Mouse (Mus musculus) liver, embryonic 13.5 days (tissue): ENCODE results near the gene Pter. TPM values are rescaled to one million over a fixed set of nuclear protein-coding genes. Genes with fewer than 3 reads are reported as not detected.

Source experiments
- polyA plus RNA-seq: library from polyadenylated mRNA; unstranded; fragments of >200 nt; fragmentation: Nextera tagmentation; extraction: Ambion mirVana; gene quantifications from 2 replicates; pipeline ENCODE4 v1.2.1, GENCODE M21; 2015

The Pter gene
- polyA plus RNA-seq, 1 experiment from 2014 or later, result 33.5 TPM

Other genes with a start within 250 kb of the Pter start
- gene C1ql3, start 87.8 kb downstream of the Pter start, polyA plus RNA-seq, result 0.12 TPM in 2 replicates